Mouse (Mus musculus) adrenal gland, postnatal 36 days (tissue): Measurements from ENCODE around the gene Cend1. TPM values are rescaled to one million over a fixed set of nuclear protein-coding genes. Genes with fewer than 3 reads are reported as not detected.

Experiments
- DNase-seq, 2 experiments: peaks; one replicate each; pipeline ENCODE4 v3.0.0; 2021; ENCODE audit warnings: mixed read lengths in 1 of 2
- total RNA-seq, 2 experiments: library from RNA; stranded (reverse); gene quantifications; 2 replicates each; pipeline ENCODE4 v1.2.3; 2021

Cend1 gene
- total RNA-seq, 2 experiments from 2014 or later, result 0.70 to 1.3 TPM

DNA sequence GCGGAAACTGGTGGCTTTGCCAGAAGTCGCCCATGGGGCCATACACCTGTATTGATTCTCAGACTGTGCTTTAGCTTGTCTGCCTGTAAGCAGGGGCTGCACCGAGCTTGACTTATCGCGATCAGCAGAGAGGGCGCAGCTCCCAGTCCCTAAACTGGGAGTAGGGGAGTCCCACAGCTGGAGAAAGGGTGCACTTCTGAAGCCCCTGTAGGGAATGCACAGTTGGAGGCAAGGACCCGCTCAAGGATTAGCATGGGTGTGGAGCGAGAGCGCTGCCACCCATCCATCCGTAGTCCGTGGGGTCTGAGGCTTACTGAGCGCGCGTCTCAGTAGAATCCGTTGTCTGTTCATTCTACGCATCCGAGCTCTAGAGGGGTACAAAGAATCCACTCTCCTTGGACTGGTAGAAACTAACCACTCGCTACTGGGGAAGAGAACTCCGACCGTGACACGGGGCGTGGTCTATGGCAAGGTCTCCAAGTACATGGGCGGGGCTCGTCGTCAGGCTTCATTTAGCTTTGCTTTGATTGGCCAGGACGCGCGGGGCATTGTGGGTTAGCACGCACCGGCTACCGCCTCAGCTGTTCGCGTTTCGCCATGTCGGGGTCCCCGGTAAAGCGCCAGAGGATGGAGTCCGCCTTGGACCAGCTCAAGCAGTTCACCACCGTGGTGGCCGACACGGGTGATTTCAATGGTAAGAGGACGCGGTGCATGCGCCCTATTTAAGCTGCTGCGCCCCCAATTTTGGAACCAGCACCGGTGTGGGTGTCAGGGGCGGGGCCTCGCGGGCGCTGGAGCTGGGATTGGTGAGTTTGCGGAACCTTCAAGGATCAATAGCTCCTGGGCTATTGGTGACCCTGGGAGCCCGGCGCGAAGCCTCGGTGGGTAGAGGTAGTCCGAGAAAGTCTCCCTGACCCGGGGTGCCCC lies 37.4 kb downstream of the Cend1 start, which contains the start of gene Taldo1:
TSS of gene Taldo1 (plus strand) at position 575 of the 927 bp plus-strand sequence.
- DNase-seq, result peak; percentile 98 to 99

DNA sequence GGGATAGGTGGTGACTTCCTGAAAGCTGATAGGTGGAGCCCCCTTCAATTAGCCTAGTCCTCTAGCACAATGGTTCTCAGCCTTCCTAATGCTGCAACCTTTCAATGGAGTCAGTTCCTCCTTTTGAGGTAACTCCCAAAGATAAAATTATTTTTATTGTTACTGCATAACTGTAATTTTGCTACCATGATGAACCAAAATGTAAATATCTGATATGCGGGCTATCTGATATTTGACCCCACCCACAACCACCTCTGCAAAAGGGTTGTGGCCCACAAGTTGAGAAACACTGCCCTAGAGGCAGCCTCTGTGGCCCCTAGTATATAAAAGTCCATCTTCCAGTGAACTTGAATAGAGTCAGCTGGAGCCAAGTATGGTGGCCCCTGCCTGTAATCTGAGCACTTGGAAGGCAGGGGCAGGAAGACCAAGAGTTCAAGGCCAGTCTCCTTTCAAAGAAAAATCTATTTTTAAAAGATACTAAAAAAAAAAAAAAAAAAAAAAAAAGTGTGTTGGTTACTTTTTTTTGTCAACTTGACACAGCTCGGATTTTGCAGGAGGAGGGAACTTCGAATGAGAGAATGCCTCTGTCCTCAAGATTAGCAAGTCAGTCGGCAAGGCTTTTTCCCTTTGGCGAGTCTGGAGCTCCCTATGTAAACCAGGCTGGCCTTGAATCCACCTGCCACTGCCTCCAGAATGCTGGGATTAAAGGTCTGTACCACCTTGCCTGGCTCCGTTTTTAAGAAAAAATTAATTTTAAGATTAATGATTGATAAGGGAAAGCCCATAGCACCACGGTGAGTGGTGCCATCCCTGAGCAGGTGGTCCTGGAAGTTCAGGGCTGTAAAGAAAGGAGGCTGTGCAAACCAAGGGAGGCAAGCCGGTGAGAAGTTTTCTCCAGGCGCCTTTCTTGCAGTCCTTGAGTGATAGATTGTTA lies 38.7 kb downstream of the Cend1 start:
- DNase-seq, result no peak

DNA sequence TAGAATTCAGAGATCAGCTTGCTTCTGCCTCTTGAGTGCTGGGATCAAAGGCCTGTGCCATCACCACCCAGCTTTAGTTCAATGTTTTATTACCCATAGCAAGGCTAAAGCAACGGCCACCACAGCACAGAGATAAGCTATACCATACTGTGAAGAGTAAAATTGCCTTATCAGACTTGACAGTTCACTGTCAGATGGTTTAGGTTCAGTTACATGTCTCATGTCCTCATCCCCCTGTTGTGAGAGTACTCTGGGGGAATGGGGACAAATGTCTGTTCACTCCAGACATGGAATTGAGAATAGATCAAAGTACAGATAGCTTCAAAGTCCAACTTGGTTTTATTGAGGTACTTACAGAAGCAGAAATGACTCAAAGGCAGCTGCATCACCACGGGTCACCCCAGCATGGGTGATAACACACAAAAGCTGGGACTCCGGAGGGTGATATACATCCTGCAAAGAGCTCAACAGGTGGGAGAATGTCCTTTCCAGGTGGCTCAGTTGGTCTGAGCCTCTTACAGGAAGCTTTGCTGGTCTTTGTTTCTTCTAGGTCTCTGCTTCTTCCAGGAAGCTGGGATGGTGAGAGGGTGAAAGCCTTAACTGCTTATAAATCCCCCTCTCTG lies 40.7 kb downstream of the Cend1 start:
- DNase-seq, result no peak

DNA sequence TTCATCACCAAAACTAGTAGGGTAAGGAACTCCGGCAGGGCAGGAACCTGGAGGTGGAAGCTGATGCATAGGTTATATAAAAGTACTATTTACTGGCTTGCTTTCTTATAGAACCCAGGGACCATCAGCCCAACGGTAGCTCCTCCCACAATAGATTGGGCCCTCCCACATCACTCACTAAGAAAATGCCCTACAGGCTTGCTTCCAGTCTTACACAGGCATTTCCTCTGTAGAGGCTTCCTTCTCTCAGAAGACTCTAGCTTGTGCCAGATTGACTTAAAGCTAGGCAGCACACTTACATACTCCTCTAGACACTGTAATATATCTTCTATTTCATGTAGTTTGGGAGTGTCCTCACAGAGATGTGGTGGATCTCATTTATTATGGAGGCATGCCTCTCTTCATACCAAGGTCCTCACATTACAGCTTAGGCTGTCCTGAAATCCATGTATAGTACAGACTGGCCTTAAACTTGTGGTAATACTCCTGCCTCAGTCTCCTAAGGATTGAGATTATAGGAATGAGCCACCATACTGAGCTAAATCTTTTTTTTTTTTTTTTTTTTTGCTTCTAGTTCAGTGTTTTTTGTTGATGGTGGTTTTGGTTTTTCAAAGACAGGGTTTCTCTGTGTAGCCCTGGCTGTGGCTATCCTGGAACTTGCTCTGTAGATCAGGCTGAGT lies 41.3 kb downstream of the Cend1 start:
- DNase-seq, result no peak

DNA sequence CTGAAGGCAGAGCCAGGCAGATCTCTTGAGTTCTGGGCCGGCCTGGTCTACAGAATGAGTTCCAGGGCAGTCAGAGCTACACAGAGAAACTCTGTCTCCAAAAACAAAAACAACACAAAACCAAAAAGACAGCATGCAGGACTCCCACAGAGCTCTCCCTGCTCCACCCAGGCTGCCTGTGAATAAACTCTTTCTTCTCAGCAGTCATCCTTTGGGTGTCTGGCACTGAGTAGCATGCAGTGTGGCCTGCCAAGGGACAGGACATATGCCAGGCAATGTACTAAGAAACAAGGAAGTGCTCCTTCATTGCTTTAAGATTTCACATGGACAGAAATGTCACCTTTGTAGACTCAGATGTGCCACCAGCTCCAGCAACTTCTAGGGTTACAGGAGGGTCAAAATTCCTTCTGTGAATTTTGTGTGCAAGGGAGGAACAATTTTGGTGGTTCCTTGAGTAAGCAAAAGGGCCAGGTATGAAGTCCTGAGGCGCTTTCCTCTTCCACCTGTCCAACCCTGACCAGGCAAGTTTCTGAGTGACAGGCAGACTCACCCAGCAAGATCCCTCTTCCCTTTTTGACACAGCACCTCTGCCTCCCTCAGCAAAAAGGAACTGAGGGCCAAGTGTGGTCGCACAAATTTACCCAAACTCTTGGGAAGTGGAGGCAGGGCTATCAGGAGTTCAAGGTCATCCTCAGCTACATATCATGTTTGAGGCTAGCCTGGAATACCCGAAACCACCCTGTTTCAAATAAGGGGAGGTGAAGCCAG lies 48.0 kb downstream of the Cend1 start:
- DNase-seq, result no peak

DNA sequence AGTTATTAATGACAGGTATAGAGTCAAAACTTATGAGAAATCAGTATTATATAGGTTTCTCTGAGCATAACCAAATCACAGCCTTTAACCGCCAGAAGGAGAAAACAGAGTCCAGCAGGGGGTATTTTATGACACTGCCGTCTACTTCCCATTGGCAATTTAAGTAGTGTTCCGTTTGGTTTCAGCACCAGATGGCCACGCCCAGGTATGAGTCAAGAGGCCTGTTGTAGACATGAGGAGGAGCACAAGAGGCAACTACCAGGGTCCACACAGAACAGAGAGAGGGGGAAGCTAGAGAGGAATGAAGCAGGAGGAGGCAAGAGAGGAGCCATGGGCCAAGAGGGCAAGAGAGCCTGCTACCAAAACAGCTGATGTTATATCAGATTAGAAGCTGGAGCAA lies 49.7 kb downstream of the Cend1 start:
- peak in 1 of 2 experiments; percentile 25 for DNase-seq

Other genes with a start within 250 kb of the Cend1 start
- gene Hras, start 235.5 kb downstream of the Cend1 start, total RNA-seq, result 10 to 100 TPM; 89.1 to 93.9 TPM
- 1 to 10 TPM; 4.7 to 8.8 TPM for gene Lrrc56, start 235.3 kb downstream of the Cend1 start, total RNA-seq
- under 1 TPM; 0.13 TPM for gene Lmntd2, start 215.4 kb downstream of the Cend1 start, total RNA-seq
- gene Rassf7, start 213.6 kb downstream of the Cend1 start, total RNA-seq, result 1 to 10 TPM; 3.6 to 4.1 TPM
- 10 to 100 TPM; 70.5 to 89.3 TPM for gene Phrf1, start 200.7 kb downstream of the Cend1 start, total RNA-seq
- gene Irf7, start 163.0 kb downstream of the Cend1 start, total RNA-seq, result 10 to 100 TPM; 13.5 to 14.9 TPM
- 10 to 100 TPM in 1 of 2 experiments, 1 to 10 TPM in 1; 3.3 to 17.3 TPM for gene Cdhr5, start 152.7 kb downstream of the Cend1 start, total RNA-seq
- gene Sct, start 150.4 kb downstream of the Cend1 start, total RNA-seq, result 1 to 10 TPM in 1 of 2 experiments, under 1 TPM in 1; 0.63 to 1.2 TPM
- under 1 TPM in 1 of 2 experiments, not detected in 1; 0.56 TPM for gene Drd4, start 137.5 kb downstream of the Cend1 start, total RNA-seq
- 10 to 100 TPM; 25.8 to 37.5 TPM for gene Deaf1, start 101.8 kb downstream of the Cend1 start, total RNA-seq
- gene Tmem80, start 101.8 kb downstream of the Cend1 start, total RNA-seq, result 10 to 100 TPM; 23.9 to 27.1 TPM
- gene Eps8l2, start 90.6 kb downstream of the Cend1 start, total RNA-seq, result 1 to 10 TPM; 1.8 to 3.2 TPM
- 100 to 1,000 TPM; 707 to 724 TPM for gene Taldo1, start 37.3 kb downstream of the Cend1 start, total RNA-seq
- 10 to 100 TPM; 24.9 to 46.7 TPM for gene Gatd1, start 15.4 kb downstream of the Cend1 start, total RNA-seq
- gene Slc25a22, start 8.4 kb upstream of the Cend1 start, total RNA-seq, result 100 to 1,000 TPM; 110 to 120 TPM
- 1 to 10 TPM; 1.5 to 2.3 TPM for gene Pidd1, start 14.5 kb upstream of the Cend1 start, total RNA-seq
- 1,000 to 10,000 TPM; 1,094 to 1,114 TPM for gene Rplp2, start 17.9 kb upstream of the Cend1 start, total RNA-seq
- gene Pnpla2, start 25.7 kb upstream of the Cend1 start, total RNA-seq, result 100 to 1,000 TPM; 875 to 879 TPM
- gene Cracr2b, start 31.6 kb upstream of the Cend1 start, total RNA-seq, result 10 to 100 TPM in 1 of 2 experiments, 1 to 10 TPM in 1; 9.5 to 13.1 TPM
- gene Cd151, start 37.9 kb upstream of the Cend1 start, total RNA-seq, result 100 to 1,000 TPM; 331 to 418 TPM
- gene Polr2l, start 45.6 kb upstream of the Cend1 start, total RNA-seq, result 100 to 1,000 TPM in 1 of 2 experiments, 10 to 100 TPM in 1; 99.8 to 134 TPM
- 10 to 100 TPM; 89.1 to 94.4 TPM for gene Tspan4, start 45.7 kb upstream of the Cend1 start, total RNA-seq
- 10 to 100 TPM; 57.4 to 58.5 TPM for gene Chid1, start 110.4 kb upstream of the Cend1 start, total RNA-seq
- 10 to 100 TPM; 57.5 to 75.9 TPM for gene Ap2a2, start 132.7 kb upstream of the Cend1 start, total RNA-seq
- gene Muc6, start 225.8 kb upstream of the Cend1 start, total RNA-seq, result not detected